Mouse (Mus musculus) testis, adult 2 months (tissue): ENCODE data around the gene Spin1.

Experiments
- CTCF ChIP-seq: fragments of 200-500 bp; IDR thresholded peaks from 2 replicates; pipeline ENCODE4 v1.5.1; 2012; ENCODE audit warnings: low read depth, mild to moderate bottlenecking, inconsistent platforms, low read length, moderate library complexity; ENCODE audit not compliant: control insufficient read depth, insufficient read depth, insufficient replicate concordance
- POLR2A ChIP-seq: fragments of 200-500 bp; IDR thresholded peaks from 2 replicates; pipeline ENCODE4 v1.6.1; 2012; ENCODE audit warnings: low read depth, mild to moderate bottlenecking, inconsistent platforms, low read length, moderate library complexity; ENCODE audit not compliant: control insufficient read depth

DNA sequence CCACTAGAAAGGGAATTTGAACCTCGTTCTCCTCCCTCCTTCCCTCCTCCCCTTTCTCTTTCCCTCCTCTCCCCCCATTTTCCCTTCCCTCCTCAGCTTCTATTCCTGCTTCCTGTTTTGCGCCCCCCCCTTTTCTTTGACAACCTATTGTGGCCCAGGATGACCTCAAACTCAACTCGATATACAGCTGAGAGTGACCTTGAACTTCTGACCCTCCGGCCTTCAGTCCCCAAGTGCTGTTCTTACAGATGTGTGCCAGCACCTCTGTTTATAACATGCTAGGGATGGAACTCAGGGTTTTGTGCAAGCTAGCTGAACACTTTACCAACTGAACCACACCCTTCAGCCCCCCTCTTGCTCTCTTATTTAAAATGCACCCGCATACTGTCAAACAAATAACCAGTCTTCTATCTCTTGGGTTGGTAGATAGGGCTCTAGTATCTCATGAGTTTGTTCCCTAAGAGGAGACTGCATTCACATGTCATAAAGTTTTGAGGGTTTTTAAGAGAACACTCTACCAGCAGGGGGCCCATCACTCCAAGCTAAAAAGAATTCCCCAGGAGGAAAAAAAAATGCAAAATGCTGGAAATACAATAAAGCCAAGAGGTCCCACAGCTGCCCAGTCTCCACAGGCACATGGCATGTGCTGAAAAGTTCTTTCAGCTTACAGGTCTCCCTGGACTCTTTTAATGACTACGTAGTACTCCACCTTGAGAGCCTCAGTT lies 90.9 kb downstream of the Spin1 start:
- TF ChIP-seq CTCF (no peak), POLR2A (no peak)
